Mouse (Mus musculus) heart, adult 11 months (tissue): ENCODE data around the gene Efna1.
A peak's percentile ranks its signal among the peaks of the same experiment; 100 is the strongest.

Experiments
- DNase-seq: peaks from one replicate; pipeline ENCODE4 v3.0.0; 2022

The Efna1 gene

GRCm38 (mm10) chr3:89278107-89278506 is 2.8 kb downstream of the Efna1 start:
- DNase-seq = peak; percentile 99

GRCm38 (mm10) chr3:89277281-89278021 is 3.5 kb downstream of the Efna1 start:
- peak; percentile 97 for DNase-seq

- DNase-seq = no peak
Measured at GRCm38 (mm10) chr3:89276061-89276460, 4.9 kb downstream of the Efna1 start.

GRCm38 (mm10) chr3:89271760-89272159 is 9.2 kb downstream of the Efna1 start:
- DNase-seq = peak; percentile 95

- DNase-seq = peak; percentile 98
Measured at GRCm38 (mm10) chr3:89270891-89271290, 10.1 kb downstream of the Efna1 start.

- peak; percentile 99 for DNase-seq
Measured at GRCm38 (mm10) chr3:89270051-89270755, 10.7 kb downstream of the Efna1 start, which contains the start of gene Slc50a1. TSS of gene Slc50a1 (minus strand) at chr3:89270570.

GRCm38 (mm10) chr3:89268916-89269315 is 12.0 kb downstream of the Efna1 start:
- DNase-seq = peak; percentile 88

GRCm38 (mm10) chr3:89266439-89266893 is 14.5 kb downstream of the Efna1 start:
- DNase-seq = peak; percentile 98

GRCm38 (mm10) chr3:89262417-89262816 is 18.5 kb downstream of the Efna1 start:
- DNase-seq = peak; percentile 98

- DNase-seq = no peak
Measured at GRCm38 (mm10) chr3:89260211-89260610, 20.7 kb downstream of the Efna1 start.

- DNase-seq = no peak
Measured at GRCm38 (mm10) chr3:89259076-89259475, 21.9 kb downstream of the Efna1 start, which contains the start of gene Dpm3. TSS of gene Dpm3 (plus strand) at chr3:89259358.

- peak; percentile 97 for DNase-seq
Measured at GRCm38 (mm10) chr3:89256177-89256576, 24.8 kb downstream of the Efna1 start.

- no peak for DNase-seq
Measured at GRCm38 (mm10) chr3:89254994-89255393, 25.9 kb downstream of the Efna1 start.

- peak; percentile 99 for DNase-seq
Measured at GRCm38 (mm10) chr3:89251365-89251895, 29.5 kb downstream of the Efna1 start.

GRCm38 (mm10) chr3:89250435-89251040 is 30.4 kb downstream of the Efna1 start:
- peak; percentile 98 for DNase-seq

GRCm38 (mm10) chr3:89247466-89247865 is 33.5 kb downstream of the Efna1 start:
- no peak for DNase-seq

- peak; percentile 99 for DNase-seq
Measured at GRCm38 (mm10) chr3:89246261-89247100, 34.5 kb downstream of the Efna1 start, which contains the start of gene Trim46. TSS of gene Trim46 (minus strand) at chr3:89246309.

GRCm38 (mm10) chr3:89245688-89246171 is 35.2 kb downstream of the Efna1 start, which contains the start of gene Krtcap2:
TSS of gene Krtcap2 (plus strand) at chr3:89245966.
- DNase-seq = peak; percentile 98

- DNase-seq = no peak
Measured at GRCm38 (mm10) chr3:89244982-89245687, 35.8 kb downstream of the Efna1 start.

- DNase-seq = peak; percentile 95
Measured at GRCm38 (mm10) chr3:89244158-89244981, 36.6 kb downstream of the Efna1 start.
